Mouse (Mus musculus): ENCODE measurements around the gene Il16. TPM values are rescaled to one million over a fixed set of nuclear protein-coding genes. Genes with fewer than 3 reads are reported as not detected.

Gene Il16
- polyA plus RNA-seq, 1 experiment from 2014 or later = 8.3 TPM

- Histone ChIP-seq H3K4me1 (ENCODE audit: control insufficient read depth, low read depth, low read length) (no peaks in the 10 kb centered on the region), H3K9ac (ENCODE audit: low read depth, low read length) (no peak overlapping the region), H3K4me3 (ENCODE audit: low read depth, low read length) (no peak overlapping the region), H3K27ac (ENCODE audit: low read length) (no peak overlapping the region), H3K9me3 (replicated peaks; ENCODE audit: control insufficient read depth, low read length) (no peaks in the 10 kb centered on the region), H3K27me3 (ENCODE audit: control insufficient read depth, insufficient read depth, low read depth, low read length) (no peaks in the 10 kb centered on the region), H3K4me2 (ENCODE audit: low read depth, low read length) (no peak overlapping the region), H3K36me3 (ENCODE audit: control insufficient read depth, insufficient read depth) (no peaks in the 10 kb centered on the region)
- 56% methylated on average over 10 of the region's 10 CpGs for WGBS (ENCODE audit: insufficient replicate concordance)
- no peak for ATAC-seq (ENCODE audit: low read depth)
Measured at GRCm38 (mm10) chr7:83738623-83739462, 6.7 kb downstream of the Il16 start.

- no peaks in the 10 kb centered on the region for H3K9me3 ChIP-seq (replicated peaks; ENCODE audit: control insufficient read depth, low read length)
- H3K4me3 ChIP-seq (ENCODE audit: low read depth, low read length) = no peak overlapping the region
- H3K36me3 ChIP-seq (ENCODE audit: control insufficient read depth, insufficient read depth) = no peaks in the 10 kb centered on the region
- H3K4me2 ChIP-seq (ENCODE audit: low read depth, low read length) = no peak overlapping the region
- ATAC-seq (ENCODE audit: low read depth) = no peak
- H3K27ac ChIP-seq (ENCODE audit: low read length) = no peak overlapping the region
- WGBS (ENCODE audit: insufficient replicate concordance) = 49% methylated on average over 6 of the region's 6 CpGs
- no peak overlapping the region for H3K9ac ChIP-seq (ENCODE audit: low read depth, low read length)
- H3K4me1 ChIP-seq (ENCODE audit: control insufficient read depth, low read depth, low read length) = no peaks in the 10 kb centered on the region
- H3K27me3 ChIP-seq (ENCODE audit: control insufficient read depth, insufficient read depth, low read depth, low read length) = no peaks in the 10 kb centered on the region
Measured at GRCm38 (mm10) chr7:83737914-83738490, 7.5 kb downstream of the Il16 start.

- WGBS (ENCODE audit: insufficient replicate concordance) = 56% methylated on average over 6 of the region's 6 CpGs
Measured at GRCm38 (mm10) chr7:83736341-83737115, 9.0 kb downstream of the Il16 start.

GRCm38 (mm10) chr7:83735108-83735781 is 10.3 kb downstream of the Il16 start:
- no peak for ATAC-seq (ENCODE audit: low read depth)
- 62% methylated on average over 7 of the region's 7 CpGs for WGBS (ENCODE audit: insufficient replicate concordance)
- no peak overlapping the region for H3K4me3 ChIP-seq (ENCODE audit: low read depth, low read length)
- H3K4me1 ChIP-seq (ENCODE audit: control insufficient read depth, low read depth, low read length) = no peaks in the 10 kb centered on the region
- H3K36me3 ChIP-seq (ENCODE audit: control insufficient read depth, insufficient read depth) = no peaks in the 10 kb centered on the region
- H3K27ac ChIP-seq (ENCODE audit: low read length) = no peak overlapping the region
- H3K4me2 ChIP-seq (ENCODE audit: low read depth, low read length) = no peak overlapping the region
- H3K27me3 ChIP-seq (ENCODE audit: control insufficient read depth, insufficient read depth, low read depth, low read length) = no peaks in the 10 kb centered on the region
- no peaks in the 10 kb centered on the region for H3K9me3 ChIP-seq (replicated peaks; ENCODE audit: control insufficient read depth, low read length)
- no peak overlapping the region for H3K9ac ChIP-seq (ENCODE audit: low read depth, low read length)

More at GRCm38 (mm10) chr7:83736341-83737115, 9.0 kb downstream of the Il16 start:
- Histone ChIP-seq H3K36me3 (ENCODE audit: control insufficient read depth, insufficient read depth) (no peaks in the 10 kb centered on the region), H3K27me3 (ENCODE audit: control insufficient read depth, insufficient read depth, low read depth, low read length) (no peaks in the 10 kb centered on the region), H3K9ac (ENCODE audit: low read depth, low read length) (no peak overlapping the region), H3K4me3 (ENCODE audit: low read depth, low read length) (no peak overlapping the region), H3K9me3 (replicated peaks; ENCODE audit: control insufficient read depth, low read length) (no peaks in the 10 kb centered on the region), H3K4me2 (ENCODE audit: low read depth, low read length) (no peak overlapping the region), H3K4me1 (ENCODE audit: control insufficient read depth, low read depth, low read length) (no peaks in the 10 kb centered on the region), H3K27ac (ENCODE audit: low read length) (no peak overlapping the region)
- no peak for ATAC-seq (ENCODE audit: low read depth)

DNA sequence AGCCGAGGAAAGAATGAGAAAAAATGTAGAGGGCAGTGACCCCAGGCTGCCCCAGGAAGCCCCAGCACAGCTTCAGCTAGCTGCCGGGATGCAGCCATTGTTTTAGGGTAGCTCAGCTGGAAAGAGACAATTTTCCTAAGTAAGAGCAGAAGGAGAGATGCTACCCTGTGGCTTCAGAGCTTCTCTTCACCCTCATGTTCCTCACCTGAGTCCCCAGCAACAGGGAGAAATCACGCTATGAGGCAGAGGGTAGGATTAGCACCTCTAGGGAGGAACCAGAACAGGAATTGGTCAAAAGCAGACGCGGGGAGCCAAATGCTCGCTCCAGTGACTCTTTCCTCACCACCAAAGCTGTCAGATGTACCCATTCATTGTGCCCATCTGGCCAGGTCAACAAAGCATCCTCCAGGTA is 10.8 kb downstream of the Il16 start:
- Histone ChIP-seq H3K27me3 (ENCODE audit: control insufficient read depth, insufficient read depth, low read depth, low read length) (no peaks in the 10 kb centered on the region), H3K4me2 (ENCODE audit: low read depth, low read length) (no peak overlapping the region), H3K9ac (ENCODE audit: low read depth, low read length) (no peak overlapping the region), H3K36me3 (ENCODE audit: control insufficient read depth, insufficient read depth) (no peaks in the 10 kb centered on the region), H3K27ac (ENCODE audit: low read length) (no peak overlapping the region), H3K4me1 (ENCODE audit: control insufficient read depth, low read depth, low read length) (no peaks in the 10 kb centered on the region), H3K4me3 (ENCODE audit: low read depth, low read length) (no peak overlapping the region), H3K9me3 (replicated peaks; ENCODE audit: control insufficient read depth, low read length) (no peaks in the 10 kb centered on the region)
- WGBS (ENCODE audit: insufficient replicate concordance) = 71% methylated on average over 6 of the region's 6 CpGs
- no peak for ATAC-seq (ENCODE audit: low read depth)

DNA sequence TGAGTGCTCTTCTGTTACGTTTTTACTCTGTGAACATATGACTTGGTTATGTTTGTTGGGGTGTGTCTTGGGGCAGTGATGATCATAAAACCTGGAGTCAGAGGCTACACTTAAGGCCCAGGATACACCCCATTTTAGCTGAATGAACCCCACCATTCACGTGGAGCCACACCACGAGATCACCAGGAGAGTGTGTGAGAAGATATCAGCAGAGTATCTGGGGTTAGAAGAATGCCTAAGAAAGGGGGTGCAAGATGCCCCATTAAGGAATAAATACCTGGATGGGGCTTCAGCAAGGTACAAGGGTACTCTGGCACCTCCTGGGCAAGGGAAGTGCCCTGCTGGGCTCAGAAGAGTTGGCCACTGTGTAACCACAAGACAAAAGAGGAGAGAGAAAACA is 11.3 kb downstream of the Il16 start:
- WGBS (ENCODE audit: insufficient replicate concordance) = 53% methylated on average over 3 of the region's 3 CpGs
- H3K9me3 ChIP-seq (replicated peaks; ENCODE audit: control insufficient read depth, low read length) = no peaks in the 10 kb centered on the region
- no peaks in the 10 kb centered on the region for H3K4me1 ChIP-seq (ENCODE audit: control insufficient read depth, low read depth, low read length)
- no peak overlapping the region for H3K4me2 ChIP-seq (ENCODE audit: low read depth, low read length)
- no peak overlapping the region for H3K9ac ChIP-seq (ENCODE audit: low read depth, low read length)
- no peak for ATAC-seq (ENCODE audit: low read depth)
- no peaks in the 10 kb centered on the region for H3K27me3 ChIP-seq (ENCODE audit: control insufficient read depth, insufficient read depth, low read depth, low read length)
- no peaks in the 10 kb centered on the region for H3K36me3 ChIP-seq (ENCODE audit: control insufficient read depth, insufficient read depth)
- H3K4me3 ChIP-seq (ENCODE audit: low read depth, low read length) = no peak overlapping the region
- no peak overlapping the region for H3K27ac ChIP-seq (ENCODE audit: low read length)

DNA sequence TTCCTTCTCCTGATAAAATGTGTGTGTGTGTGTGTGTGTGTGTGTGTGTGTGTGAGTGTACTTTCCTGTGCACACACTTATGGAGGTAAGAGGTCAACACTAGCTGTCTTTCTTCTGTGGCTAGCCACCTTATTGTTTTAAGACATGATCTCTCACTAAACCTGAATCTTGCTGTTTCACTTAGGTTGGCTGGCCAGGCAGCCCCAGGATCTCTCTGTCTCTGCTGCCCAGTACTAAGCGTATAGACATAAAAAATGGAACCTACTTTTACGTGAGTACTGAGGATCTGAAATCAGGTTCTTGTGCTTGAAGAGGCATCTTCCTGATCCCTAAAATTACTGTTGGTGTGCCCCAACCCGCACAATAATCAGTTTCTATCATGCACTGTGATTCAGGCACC is 12.7 kb downstream of the Il16 start:
- Histone ChIP-seq H3K9ac (ENCODE audit: low read depth, low read length) (no peak overlapping the region), H3K4me3 (ENCODE audit: low read depth, low read length) (no peak overlapping the region), H3K4me1 (ENCODE audit: control insufficient read depth, low read depth, low read length) (no peaks in the 10 kb centered on the region), H3K36me3 (ENCODE audit: control insufficient read depth, insufficient read depth) (no peaks in the 10 kb centered on the region), H3K27ac (ENCODE audit: low read length) (no peak overlapping the region), H3K27me3 (ENCODE audit: control insufficient read depth, insufficient read depth, low read depth, low read length) (no peaks in the 10 kb centered on the region), H3K9me3 (replicated peaks; ENCODE audit: control insufficient read depth, low read length) (no peaks in the 10 kb centered on the region), H3K4me2 (ENCODE audit: low read depth, low read length) (no peak overlapping the region)
- ATAC-seq (ENCODE audit: low read depth) = no peak
- 59% methylated on average over 3 of the region's 3 CpGs for WGBS (ENCODE audit: insufficient replicate concordance)

- ATAC-seq (ENCODE audit: low read depth) = no peak
- WGBS (ENCODE audit: insufficient replicate concordance) = 67% methylated on average over 15 of the region's 15 CpGs
- no peak overlapping the region for H3K27ac ChIP-seq (ENCODE audit: low read length)
Measured at GRCm38 (mm10) chr7:83731961-83732666, 13.4 kb downstream of the Il16 start.

More at GRCm38 (mm10) chr7:83731961-83732666, 13.4 kb downstream of the Il16 start:
- Histone ChIP-seq H3K9ac (ENCODE audit: low read depth, low read length) (no peak overlapping the region), H3K4me2 (ENCODE audit: low read depth, low read length) (no peak overlapping the region), H3K36me3 (ENCODE audit: control insufficient read depth, insufficient read depth) (no peaks in the 10 kb centered on the region), H3K9me3 (replicated peaks; ENCODE audit: control insufficient read depth, low read length) (no peaks in the 10 kb centered on the region), H3K4me3 (ENCODE audit: low read depth, low read length) (no peak overlapping the region), H3K27me3 (ENCODE audit: control insufficient read depth, insufficient read depth, low read depth, low read length) (no peaks in the 10 kb centered on the region), H3K4me1 (ENCODE audit: control insufficient read depth, low read depth, low read length) (no peaks in the 10 kb centered on the region)
